Mouse (Mus musculus): ENCODE measurements around the gene Zfp784.

The Zfp784 gene

DNA sequence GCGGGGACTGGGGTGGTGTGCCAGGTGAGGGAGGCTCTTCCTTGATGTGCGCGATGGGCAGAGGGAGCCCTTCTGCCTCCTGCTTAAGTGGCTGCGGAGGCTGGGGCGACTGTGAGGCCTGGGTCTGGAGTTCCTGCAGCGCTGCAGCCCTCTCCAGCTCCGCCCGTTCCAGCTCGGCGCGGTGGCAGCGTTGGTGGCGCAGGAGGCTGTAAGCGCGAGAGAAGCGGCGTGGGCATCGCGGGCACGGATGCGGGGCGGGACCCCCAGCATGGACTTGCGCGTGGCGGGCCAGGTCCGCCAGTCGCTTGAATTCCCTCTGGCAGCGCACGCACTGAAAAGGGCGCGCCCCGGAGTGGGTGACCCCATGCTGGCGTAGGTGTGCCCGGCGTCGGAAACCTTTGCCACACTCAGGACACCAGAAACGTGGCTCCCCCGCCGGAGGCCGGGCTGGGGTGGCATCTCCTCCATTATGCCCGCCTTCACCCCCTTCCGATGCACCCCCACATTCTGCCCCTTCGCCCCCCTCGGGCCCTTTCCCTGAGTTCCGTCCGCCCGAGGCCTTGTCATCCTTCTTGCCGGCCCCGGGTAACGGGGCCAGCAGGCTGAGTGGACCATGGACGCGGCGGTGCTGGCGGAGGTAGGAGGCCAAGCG, 44.8 kb downstream of the Zfp784 start:
- no peak for DNase-seq (ENCODE audit: low read depth, low spot score)

DNA sequence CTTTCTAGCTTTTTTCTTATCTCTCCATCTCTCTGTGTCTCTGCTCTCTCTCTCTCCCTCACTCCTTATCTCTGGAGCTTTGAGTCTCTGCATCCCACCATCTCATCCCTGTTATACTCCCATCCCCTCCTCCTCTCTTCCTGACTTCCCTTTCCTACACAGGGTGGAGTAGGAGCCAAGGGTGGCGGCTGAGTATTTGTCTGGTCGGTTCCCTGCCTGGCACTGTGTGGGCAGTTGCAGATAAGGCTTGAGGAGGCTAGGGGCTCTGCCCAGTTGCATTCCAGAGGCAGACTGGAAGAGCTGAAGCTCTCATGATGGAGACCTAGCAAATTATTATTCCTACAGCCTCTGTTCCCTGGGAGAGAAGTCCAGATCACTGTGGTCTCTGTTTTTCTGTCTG, 50.0 kb downstream of the Zfp784 start:
- no peak for DNase-seq (ENCODE audit: low read depth, low spot score)
